Mouse (Mus musculus): ENCODE measurements around the gene Krtap1-4. TPM values are rescaled to one million over a fixed set of nuclear protein-coding genes. Genes with fewer than 3 reads are reported as not detected.

Gene Krtap1-4
- polyA plus RNA-seq, 1 experiment from 2014 or later, result not detected

Other genes starting within 250 kb of the Krtap1-4 start
- gene Krt26, start 245.7 kb downstream of the Krtap1-4 start, polyA plus RNA-seq (2014; fragmentation: Nextera tagmentation; extraction: Ambion mirVana), result 0.12 TPM in 1 of 2 replicates, not detected in the other
- not detected in 2 replicates for gene Krt27, start 232.6 kb downstream of the Krtap1-4 start, polyA plus RNA-seq (2014; fragmentation: Nextera tagmentation; extraction: Ambion mirVana)
- 0.15 and 0.19 TPM in 2 replicates for gene Krt28, start 208.8 kb downstream of the Krtap1-4 start, polyA plus RNA-seq (2014; fragmentation: Nextera tagmentation; extraction: Ambion mirVana)
- gene Krt10, start 194.3 kb downstream of the Krtap1-4 start, polyA plus RNA-seq (2014; fragmentation: Nextera tagmentation; extraction: Ambion mirVana), result 22.4 and 23.5 TPM in 2 replicates
- not detected in 2 replicates for gene Krt12, start 161.4 kb downstream of the Krtap1-4 start, polyA plus RNA-seq (2014; fragmentation: Nextera tagmentation; extraction: Ambion mirVana)
- gene Krt20, start 145.5 kb downstream of the Krtap1-4 start, polyA plus RNA-seq (2014; fragmentation: Nextera tagmentation; extraction: Ambion mirVana), result 0.19 and 0.28 TPM in 2 replicates
- gene Krt23, start 90.5 kb downstream of the Krtap1-4 start, polyA plus RNA-seq (2014; fragmentation: Nextera tagmentation; extraction: Ambion mirVana), result not detected in 2 replicates
- not detected in 2 replicates for gene Krt39, start 62.3 kb downstream of the Krtap1-4 start, polyA plus RNA-seq (2014; fragmentation: Nextera tagmentation; extraction: Ambion mirVana)
- not detected in 2 replicates for gene Krt40, start 40.5 kb downstream of the Krtap1-4 start, polyA plus RNA-seq (2014; fragmentation: Nextera tagmentation; extraction: Ambion mirVana)
- gene Krtap3-3, start 32.8 kb downstream of the Krtap1-4 start, polyA plus RNA-seq (2014; fragmentation: Nextera tagmentation; extraction: Ambion mirVana), result not detected in 2 replicates
- not detected in 2 replicates for gene Krtap3-2, start 26.8 kb downstream of the Krtap1-4 start, polyA plus RNA-seq (2014; fragmentation: Nextera tagmentation; extraction: Ambion mirVana)
- not detected in 2 replicates for gene Gm11939, start 24.2 kb downstream of the Krtap1-4 start, polyA plus RNA-seq (2014; fragmentation: Nextera tagmentation; extraction: Ambion mirVana)
- not detected in 2 replicates for gene Krtap3-1, start 17.0 kb downstream of the Krtap1-4 start, polyA plus RNA-seq (2014; fragmentation: Nextera tagmentation; extraction: Ambion mirVana)
- gene Krtap1-5, start 2.6 kb downstream of the Krtap1-4 start, polyA plus RNA-seq (2014; fragmentation: Nextera tagmentation; extraction: Ambion mirVana), result not detected in 2 replicates
- gene Krtap1-3, start 7.7 kb upstream of the Krtap1-4 start, polyA plus RNA-seq (2014; fragmentation: Nextera tagmentation; extraction: Ambion mirVana), result not detected in 2 replicates
- not detected in 2 replicates for gene Krtap9-3, start 14.5 kb upstream of the Krtap1-4 start, polyA plus RNA-seq (2014; fragmentation: Nextera tagmentation; extraction: Ambion mirVana)
- gene Gm11938, start 19.7 kb upstream of the Krtap1-4 start, polyA plus RNA-seq (2014; fragmentation: Nextera tagmentation; extraction: Ambion mirVana), result not detected in 2 replicates
- not detected in 2 replicates for gene Gm11937, start 26.5 kb upstream of the Krtap1-4 start, polyA plus RNA-seq (2014; fragmentation: Nextera tagmentation; extraction: Ambion mirVana)
- gene Krtap2-4, start 31.2 kb upstream of the Krtap1-4 start, polyA plus RNA-seq (2014; fragmentation: Nextera tagmentation; extraction: Ambion mirVana), result not detected in 2 replicates
- gene Gm11562, start 36.8 kb upstream of the Krtap1-4 start, polyA plus RNA-seq (2014; fragmentation: Nextera tagmentation; extraction: Ambion mirVana), result not detected in 2 replicates
- not detected in 2 replicates for gene Krtap4-1, start 44.6 kb upstream of the Krtap1-4 start, polyA plus RNA-seq (2014; fragmentation: Nextera tagmentation; extraction: Ambion mirVana)
- gene Krtap4-2, start 51.4 kb upstream of the Krtap1-4 start, polyA plus RNA-seq (2014; fragmentation: Nextera tagmentation; extraction: Ambion mirVana), result not detected in 2 replicates
- gene Krtap4-7, start 60.4 kb upstream of the Krtap1-4 start, polyA plus RNA-seq (2014; fragmentation: Nextera tagmentation; extraction: Ambion mirVana), result not detected in 2 replicates
- gene Gm11555, start 66.6 kb upstream of the Krtap1-4 start, polyA plus RNA-seq (2014; fragmentation: Nextera tagmentation; extraction: Ambion mirVana), result not detected in 2 replicates
- gene Gm11563, start 75.3 kb upstream of the Krtap1-4 start, polyA plus RNA-seq (2014; fragmentation: Nextera tagmentation; extraction: Ambion mirVana), result not detected in 2 replicates
- not detected in 2 replicates for gene Krtap4-6, start 82.3 kb upstream of the Krtap1-4 start, polyA plus RNA-seq (2014; fragmentation: Nextera tagmentation; extraction: Ambion mirVana)
- not detected in 2 replicates for gene Gm14190, start 107.1 kb upstream of the Krtap1-4 start, polyA plus RNA-seq (2014; fragmentation: Nextera tagmentation; extraction: Ambion mirVana)
- gene Gm14180, start 150.6 kb upstream of the Krtap1-4 start, polyA plus RNA-seq (2014; fragmentation: Nextera tagmentation; extraction: Ambion mirVana), result not detected in 2 replicates
- gene Gm11595, start 189.3 kb upstream of the Krtap1-4 start, polyA plus RNA-seq (2014; fragmentation: Nextera tagmentation; extraction: Ambion mirVana), result not detected in 2 replicates
- not detected in 2 replicates for gene Krtap4-8, start 197.1 kb upstream of the Krtap1-4 start, polyA plus RNA-seq (2014; fragmentation: Nextera tagmentation; extraction: Ambion mirVana)
- not detected in 2 replicates for gene Krtap4-9, start 201.5 kb upstream of the Krtap1-4 start, polyA plus RNA-seq (2014; fragmentation: Nextera tagmentation; extraction: Ambion mirVana)
- not detected in 2 replicates for gene Gm11596, start 209.8 kb upstream of the Krtap1-4 start, polyA plus RNA-seq (2014; fragmentation: Nextera tagmentation; extraction: Ambion mirVana)
- gene Gm11569, start 215.3 kb upstream of the Krtap1-4 start, polyA plus RNA-seq (2014; fragmentation: Nextera tagmentation; extraction: Ambion mirVana), result not detected in 2 replicates
- not detected in 2 replicates for gene Gm11554, start 220.8 kb upstream of the Krtap1-4 start, polyA plus RNA-seq (2014; fragmentation: Nextera tagmentation; extraction: Ambion mirVana)
- not detected in 2 replicates for gene Krtap4-13, start 226.2 kb upstream of the Krtap1-4 start, polyA plus RNA-seq (2014; fragmentation: Nextera tagmentation; extraction: Ambion mirVana)
- gene Gm11564, start 232.0 kb upstream of the Krtap1-4 start, polyA plus RNA-seq (2014; fragmentation: Nextera tagmentation; extraction: Ambion mirVana), result not detected in 2 replicates